Mouse (Mus musculus): ENCODE measurements around the gene Vcpkmt.

Vcpkmt gene

DNA sequence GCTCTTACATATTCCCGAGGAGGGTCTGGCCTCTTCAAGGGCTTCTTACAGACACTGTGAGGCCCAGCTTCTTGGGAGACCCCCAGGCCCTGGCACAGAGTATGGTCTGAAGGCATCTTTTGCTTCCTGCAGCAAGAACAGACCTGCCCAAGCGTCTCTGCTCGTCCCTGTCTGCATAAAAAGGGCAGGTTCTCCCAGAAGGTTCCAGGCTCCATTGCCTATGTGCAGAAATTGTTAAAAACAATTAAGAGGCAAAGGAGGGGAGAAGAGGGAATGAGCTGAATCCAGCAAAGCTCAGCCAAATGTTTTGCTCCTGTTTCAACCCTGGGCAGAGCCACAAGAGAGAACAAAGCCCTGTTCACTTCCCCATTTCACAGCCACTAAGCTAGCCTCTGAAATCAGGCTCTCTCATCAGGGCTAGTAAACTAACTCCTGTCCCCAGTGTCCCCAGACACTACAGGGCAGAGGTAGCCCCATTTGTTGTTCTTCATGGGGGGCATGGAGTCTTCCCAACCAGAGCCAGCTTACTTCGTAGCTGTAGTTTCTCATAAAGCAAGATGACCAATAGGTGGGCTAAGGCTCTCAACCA lies 44.4 kb downstream of the Vcpkmt start:
- DNase-seq (ENCODE audit: low read depth, low spot score) = no peak

DNA sequence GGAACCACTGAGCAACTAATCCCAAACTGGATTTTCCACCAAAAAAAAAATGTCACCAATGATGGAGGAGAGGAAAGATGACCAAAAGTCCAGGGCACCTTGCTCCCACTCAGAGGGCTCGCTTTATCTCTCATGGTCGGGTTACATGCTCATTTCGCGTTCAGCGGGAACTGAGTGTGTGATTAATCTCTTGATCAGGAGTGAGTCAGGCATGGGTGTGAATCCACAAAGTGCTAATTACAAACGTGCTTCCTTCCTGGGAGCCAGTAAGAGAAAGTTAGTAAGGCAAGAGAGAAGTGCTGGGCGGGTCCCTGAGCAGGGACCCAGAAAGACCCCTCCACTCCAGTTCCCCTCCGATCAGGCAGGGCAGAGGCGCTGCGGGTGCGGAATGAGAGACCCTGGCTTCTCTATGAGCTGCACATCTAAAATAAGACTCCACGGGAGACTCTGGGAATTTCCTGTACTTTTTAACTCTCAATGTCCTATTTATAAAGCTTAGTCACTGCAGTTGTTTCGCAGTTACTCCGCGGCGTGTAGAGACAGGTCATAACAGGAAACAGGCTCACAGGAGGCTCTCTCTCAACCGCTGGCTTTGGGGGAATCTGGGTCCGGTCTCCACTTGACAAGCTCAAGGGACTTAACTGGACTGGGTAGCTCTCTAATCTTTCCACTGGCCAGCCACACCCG lies 45.0 kb downstream of the Vcpkmt start:
- peak; percentile 34 for DNase-seq (ENCODE audit: low read depth, low spot score)

DNA sequence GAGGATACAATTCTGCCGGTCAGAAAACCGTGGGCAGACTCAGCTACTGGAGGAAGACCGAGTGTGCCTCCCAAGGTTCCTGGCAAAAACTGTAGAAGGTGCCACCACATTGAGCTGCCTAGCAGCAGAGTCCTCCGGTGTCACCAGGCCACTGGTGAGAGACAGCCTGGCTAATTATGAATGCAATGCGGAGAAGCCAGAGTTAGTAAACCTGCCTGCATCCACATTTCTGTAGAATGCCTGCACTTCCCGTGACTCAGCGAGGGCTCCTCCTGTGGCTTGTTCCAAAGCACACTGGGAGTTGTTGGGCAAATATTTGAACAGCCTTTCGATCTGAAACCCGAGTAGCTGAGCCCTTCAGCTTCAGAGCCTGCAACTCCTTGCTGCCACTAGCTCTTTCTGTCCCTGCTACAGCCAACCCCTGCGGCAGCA lies 45.6 kb downstream of the Vcpkmt start:
- DNase-seq (ENCODE audit: low read depth, low spot score) = peak; percentile 55

DNA sequence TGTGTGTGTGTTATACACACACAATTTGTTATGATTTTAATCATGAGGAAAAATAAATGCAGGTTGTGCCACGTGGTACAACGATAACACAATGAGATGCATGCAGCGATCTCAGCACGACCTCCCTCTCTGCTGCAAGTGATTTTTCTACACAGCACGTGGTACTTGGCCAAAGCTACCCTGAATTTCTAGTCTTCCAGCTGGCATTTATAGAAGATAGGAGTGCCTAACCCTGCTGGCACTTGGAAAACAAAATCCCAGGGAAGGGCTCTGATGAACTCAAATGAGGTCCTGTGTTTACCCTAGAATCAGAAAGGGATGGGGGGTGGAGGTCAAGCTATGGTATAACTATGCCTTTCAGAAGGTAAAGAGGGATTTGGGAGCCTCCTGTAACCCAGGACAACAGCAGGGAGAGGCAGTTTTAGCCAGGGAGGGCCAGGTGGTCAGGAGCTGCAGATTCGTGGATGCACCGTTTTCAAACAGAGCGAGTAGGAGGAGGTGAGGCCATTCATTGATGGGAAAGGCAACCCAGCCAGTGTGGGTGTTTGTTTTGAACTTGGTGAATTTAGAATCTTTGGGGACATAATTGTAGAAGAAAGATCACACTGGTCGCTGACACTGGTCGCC lies 46.1 kb downstream of the Vcpkmt start:
- DNase-seq (ENCODE audit: low read depth, low spot score) = no peak

DNA sequence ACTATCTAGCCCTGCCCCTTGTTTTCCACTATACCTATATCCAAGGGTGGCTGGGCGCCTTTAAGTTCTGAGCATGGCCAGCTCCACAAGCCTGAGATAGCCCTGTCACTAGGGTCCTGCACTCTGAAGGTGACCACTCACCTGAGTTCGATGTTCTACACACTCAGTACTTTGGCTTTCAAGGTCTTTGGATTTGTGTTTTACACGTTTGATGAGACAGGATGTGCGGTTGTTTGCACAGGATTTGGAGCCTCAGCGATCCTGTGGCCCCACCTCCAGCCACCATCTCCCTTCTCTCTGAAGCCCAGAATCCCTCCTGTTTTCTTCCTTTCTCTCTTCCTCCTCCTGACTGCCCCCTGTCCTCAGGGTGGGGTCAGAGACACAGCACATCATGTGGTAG lies 49.6 kb downstream of the Vcpkmt start:
- DNase-seq (ENCODE audit: low read depth, low spot score) = no peak

DNA sequence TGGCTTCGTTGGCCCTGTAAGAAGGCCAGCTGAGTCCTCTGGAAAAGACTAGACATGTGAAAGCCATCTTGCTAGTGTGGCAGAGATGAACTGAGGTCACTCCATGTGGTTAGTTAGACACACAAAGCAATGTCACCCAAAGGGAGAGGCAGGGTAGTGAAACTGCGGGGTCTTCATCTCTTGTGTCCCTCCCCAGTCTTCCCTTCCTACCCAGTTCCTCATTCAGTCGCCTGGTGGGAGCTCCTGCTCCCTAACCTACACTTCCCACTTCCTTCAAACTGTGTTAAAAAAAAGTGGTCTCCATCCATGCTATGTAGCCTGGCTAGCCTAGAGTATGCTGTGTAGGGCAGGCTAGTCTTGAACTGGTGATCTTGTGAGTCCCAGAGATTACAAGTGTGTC lies 50.3 kb downstream of the Vcpkmt start:
- DNase-seq (ENCODE audit: low read depth, low spot score) = no peak

DNA sequence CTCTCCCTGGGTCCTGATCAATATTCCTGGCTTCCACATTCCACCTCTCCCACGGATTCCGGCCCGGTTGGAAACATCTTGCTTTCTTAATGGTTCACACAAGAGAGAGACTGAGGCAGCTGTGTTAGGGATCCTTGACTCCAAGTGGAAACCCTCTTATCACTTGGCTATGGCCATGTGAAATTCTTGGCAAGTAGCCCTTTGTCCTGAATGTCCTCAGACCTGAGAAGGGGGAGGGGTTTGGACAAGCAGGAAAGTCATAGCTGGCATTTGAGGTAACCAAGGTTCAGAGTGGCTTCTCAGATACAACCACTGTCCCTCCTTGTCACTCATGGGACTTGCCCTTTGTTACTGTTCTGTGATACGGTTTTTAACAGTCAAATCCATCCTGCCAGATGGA lies 50.7 kb downstream of the Vcpkmt start:
- DNase-seq (ENCODE audit: low read depth, low spot score) = no peak

DNA sequence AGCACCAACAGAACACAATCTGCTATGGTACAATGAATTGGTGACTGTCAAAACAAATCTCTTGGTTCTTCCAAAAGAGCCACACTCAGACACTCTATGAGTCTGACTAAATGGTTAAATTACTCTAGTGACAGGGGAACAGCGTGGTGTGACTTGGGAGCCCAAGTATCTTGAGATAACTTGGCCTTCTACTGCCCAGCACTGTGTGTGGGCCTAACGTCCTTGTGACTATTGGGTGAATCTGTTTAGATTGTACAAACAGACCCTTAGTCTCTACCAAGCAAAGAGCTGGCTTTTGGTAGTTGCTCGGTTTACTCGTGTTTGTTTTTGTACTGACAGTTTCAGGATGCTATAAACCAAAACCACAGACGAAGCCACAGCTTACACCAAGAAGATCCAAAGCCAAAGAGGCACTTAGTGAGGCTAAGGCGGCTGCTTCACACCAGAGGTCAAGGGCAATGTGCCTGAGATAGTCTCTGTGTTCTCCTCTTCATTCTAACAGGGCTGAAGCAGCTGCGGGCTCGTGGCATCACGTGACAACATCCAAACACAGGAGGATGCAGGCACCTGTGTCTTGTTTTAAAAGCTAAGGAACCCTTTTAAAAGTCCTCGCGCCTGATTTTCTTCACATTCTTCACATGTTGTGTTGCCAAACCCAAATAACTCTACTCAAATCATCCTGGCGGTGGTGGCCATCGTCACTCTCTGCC lies 53.0 kb downstream of the Vcpkmt start:
- DNase-seq (ENCODE audit: low read depth, low spot score) = no peak

DNA sequence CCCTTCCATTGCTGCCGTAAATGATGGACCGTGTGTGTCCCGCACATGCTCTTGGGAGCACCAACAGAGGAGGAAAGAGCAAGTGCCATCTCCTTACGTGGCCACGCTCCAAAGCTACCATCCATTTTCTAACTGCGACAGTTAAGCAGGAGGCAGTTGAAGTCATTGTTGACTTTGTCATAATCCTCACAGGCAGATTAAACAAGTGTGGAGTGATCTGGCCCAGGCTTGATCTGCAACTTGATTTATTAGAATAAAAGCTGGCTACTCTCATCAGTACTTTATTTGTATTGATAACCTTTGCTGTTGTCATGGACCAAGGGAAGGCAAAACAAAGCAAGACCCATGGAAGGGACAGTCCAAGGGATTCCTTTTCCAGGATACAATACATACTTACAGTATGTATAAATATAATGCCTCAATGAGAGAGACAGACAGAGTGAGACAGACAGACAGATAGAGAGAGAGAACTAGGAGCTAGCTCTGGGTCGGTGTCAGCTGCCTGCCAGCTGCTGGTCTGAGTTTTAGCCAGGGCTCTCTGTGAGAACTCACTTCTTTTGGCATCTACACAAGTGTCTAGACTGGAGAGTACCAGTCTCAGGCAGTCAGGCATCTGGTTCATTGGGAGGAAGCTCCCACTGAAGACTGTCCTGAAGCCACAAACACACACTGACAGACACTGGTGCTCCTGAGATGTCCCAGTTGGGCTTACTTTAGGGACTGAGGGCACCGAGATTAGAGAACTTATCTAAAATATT lies 54.4 kb downstream of the Vcpkmt start:
- DNase-seq (ENCODE audit: low read depth, low spot score) = no peak
